Mouse (Mus musculus): ENCODE measurements around the gene Tbc1d30.

Tbc1d30 gene

GRCm38 (mm10) chr10:121222881-121223280, 128.2 kb downstream of the Tbc1d30 start:
- no peak for DNase-seq (ENCODE audit: low read depth)

- DNase-seq (ENCODE audit: low read depth): no peak
Measured at GRCm38 (mm10) chr10:121218616-121219015, 132.5 kb downstream of the Tbc1d30 start.

- no peak for DNase-seq (ENCODE audit: low read depth)
Measured at GRCm38 (mm10) chr10:121216804-121217203, 134.3 kb downstream of the Tbc1d30 start.
